Mouse (Mus musculus) cerebellum, adult 8-10 months (tissue): ENCODE measurements at regions not wholly inside any gene's neighbourhood (a gene's known extent, or its start where the extent isn't known, plus 50 kb on each side); places are given as distances from the start of the nearest gene placed in this dataset.

Source experiments
- DNase-seq: peaks from one replicate; pipeline ENCODE4 v3.0.0; 2022

DNA sequence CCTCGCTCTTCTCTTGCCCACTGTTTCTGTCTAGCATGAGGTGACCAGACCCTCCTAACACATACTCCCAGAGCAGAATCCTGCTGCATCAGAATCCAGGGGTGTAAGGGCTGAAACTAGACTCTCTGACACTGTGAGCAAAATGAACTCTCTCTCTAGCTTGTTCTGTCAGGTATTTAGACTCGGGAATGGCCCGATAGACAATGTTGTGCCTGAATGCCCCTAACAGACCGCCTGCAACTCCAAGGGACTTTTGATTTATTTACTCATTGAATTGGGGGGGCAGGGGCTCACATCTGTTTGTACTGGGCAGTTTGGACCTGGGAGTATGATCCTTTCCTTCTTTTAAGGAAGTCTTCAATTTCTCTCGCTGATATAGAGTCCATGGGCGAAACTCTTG is 469.3 kb upstream of the Trpc7 start:
- no peak for DNase-seq

DNA sequence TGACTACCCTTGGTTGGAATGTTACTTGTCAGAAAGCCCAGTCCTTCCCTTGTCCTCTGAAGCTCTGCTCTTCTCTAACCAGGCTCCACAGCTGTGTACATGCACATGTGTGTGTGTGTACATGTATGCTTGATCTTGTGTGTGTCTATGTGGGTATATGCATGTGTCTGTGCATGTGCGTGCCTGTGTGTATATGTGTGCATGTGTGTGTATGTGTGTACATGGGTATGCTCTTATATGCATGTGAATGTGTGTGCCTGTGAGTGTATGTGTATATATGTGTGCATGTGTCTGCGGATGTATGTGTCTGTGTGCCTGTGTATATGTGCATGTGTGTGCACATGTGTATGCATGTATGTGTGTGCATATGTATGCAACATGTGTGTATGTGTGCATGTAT is 468.6 kb upstream of the Trpc7 start:
- DNase-seq, result no peak

DNA sequence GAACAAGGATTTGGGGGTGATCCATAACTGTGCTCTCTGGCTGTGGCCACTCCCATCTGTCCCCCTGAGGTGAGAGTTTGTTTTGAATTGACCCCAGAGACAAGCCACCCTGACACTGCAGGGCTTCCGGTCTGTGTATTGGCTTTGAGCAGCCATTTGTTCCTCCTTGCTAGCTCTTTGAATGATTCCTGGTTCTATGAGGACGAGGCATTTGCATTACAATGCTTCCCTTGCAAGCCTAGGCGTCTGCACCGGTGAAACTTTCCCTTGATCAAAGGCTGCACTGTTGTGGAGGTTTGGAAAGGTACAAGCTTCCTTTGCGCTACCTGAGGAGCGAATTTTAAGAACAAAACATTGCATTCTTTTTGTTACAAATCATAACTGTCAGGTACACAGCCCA is 466.8 kb upstream of the Trpc7 start:
- no peak for DNase-seq

DNA sequence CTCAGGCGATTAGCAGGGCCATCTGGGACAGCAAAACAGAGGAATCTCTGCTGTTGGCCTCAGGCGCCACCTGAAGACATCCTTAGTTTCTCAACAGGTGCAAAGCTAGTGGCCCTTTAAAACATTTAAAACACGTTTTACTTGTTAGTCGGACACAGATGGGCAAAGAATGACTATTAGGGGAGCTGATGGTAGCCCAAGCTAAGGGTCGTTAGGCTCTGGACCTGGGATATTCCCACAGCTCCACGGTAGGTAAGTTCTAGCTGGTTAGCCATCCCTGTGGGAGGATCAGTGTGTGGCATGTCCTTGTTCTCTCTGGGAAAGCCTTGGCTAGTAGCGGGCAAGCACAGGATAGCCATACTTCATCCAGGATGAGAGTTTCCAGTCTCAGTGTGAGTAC is 465.5 kb upstream of the Trpc7 start:
- no peak for DNase-seq

DNA sequence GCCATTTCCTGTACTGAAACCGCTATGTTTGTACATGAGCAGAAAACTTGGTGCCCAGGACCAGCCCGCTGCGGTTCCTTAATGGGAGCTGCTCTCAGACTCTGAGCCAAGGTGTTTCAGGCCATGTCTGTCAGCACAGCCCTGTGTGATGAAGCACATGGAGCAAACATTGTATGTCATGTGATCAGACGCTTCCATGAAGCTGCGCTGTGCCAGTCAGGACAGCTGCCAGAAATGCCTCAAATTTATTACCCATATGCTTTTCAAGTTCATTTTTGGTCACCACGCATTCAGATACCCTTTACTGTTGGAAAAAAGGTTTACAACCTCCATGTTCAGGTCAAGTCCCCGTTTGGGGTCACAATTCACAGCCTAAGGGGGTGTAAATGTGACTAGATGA is 458.8 kb upstream of the Trpc7 start:
- no peak for DNase-seq

DNA sequence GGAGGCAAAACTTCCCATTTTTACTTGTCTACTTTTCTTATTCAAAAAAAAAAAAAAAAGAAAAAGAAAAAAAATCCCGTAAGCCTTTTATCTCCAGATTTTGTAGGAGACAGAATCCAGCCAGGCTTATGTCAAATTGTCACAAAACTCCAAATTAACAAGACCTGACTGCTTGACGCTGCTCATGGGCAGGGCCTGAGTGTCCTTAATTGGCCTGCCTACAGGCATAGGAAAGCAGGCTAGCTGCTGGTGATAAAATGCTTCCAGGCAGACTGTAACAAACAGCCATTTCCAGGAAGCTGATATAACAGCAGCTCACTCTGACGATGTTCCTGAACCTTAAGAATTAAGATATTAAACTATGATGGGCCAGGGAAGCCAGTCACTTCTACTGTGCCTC is 458.2 kb upstream of the Trpc7 start:
- no peak for DNase-seq

DNA sequence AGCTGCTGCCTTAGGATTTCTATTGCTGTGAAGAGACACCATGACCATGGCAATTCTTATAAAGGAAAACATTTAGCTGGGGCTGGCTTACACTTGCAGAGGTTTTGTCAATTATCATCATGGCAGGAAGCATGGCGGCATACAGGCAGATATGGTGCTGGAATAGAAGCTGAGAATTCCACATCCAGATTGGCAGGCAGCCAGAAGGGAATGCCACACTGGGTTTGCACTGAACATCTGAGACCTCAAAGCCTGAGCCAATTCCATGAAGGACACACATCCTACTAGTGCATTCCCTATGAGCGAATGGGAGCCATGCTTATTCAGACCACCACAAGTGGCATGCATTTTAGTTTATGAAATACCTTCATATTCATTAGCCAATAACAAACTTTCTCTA is 455.0 kb upstream of the Trpc7 start:
- no peak for DNase-seq

DNA sequence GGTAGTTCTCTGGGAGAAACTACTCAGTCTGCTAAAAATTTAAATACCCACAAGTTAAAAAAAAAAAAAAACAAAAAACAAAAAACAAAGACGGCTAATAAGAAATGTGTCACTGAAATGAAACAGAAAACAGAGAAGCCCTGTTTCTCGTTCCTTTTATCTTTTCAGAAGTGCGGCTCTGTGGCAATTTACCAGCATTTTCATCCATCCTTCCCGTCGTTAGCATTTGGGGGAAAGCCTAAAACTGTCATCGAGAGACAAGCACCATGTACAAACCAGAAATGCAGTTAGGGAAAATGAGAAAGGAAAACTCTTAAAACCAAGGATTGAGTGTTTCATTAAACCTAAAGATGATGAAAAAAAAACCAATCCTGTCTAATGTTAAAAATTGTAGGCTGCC is 442.9 kb upstream of the Trpc7 start:
- DNase-seq, result no peak

DNA sequence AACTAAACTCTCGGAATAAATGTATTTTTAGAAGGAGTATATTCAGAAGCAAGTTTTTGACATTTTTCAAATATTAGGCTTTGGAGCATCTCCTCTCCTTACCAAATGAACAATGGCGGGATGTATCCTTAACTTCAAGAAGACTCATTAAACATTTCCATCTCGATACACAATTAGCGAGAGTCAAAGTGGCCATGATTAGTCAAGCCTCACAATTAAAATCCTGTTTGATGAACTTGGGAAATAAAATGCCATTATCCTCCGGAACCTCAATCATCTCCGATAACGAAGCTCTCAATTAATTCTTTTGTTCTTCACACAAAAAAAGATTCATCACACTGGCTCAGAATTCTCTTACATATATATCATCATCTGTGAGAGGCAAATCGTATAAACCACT is 440.8 kb upstream of the Trpc7 start:
- no peak for DNase-seq

DNA sequence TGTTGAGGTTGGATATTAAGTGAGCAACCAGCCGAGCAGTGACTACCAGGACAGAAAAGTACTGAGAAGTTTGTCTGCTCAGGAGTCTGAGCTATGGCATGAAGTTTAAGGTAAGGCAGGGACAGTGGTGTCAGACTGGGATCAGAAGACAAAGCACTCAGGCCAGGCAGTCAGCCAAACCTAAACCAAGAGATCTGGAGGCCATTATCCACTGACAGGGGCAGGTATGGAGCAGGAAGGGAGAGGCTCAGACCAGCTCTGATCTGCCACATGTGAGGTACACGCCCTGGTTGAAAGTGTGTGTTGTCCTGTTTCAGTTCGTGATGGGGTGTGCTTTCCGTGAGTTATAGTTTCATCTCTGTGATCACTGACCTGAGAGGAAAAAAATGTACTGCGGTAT is 437.2 kb upstream of the Trpc7 start:
- DNase-seq, result no peak

DNA sequence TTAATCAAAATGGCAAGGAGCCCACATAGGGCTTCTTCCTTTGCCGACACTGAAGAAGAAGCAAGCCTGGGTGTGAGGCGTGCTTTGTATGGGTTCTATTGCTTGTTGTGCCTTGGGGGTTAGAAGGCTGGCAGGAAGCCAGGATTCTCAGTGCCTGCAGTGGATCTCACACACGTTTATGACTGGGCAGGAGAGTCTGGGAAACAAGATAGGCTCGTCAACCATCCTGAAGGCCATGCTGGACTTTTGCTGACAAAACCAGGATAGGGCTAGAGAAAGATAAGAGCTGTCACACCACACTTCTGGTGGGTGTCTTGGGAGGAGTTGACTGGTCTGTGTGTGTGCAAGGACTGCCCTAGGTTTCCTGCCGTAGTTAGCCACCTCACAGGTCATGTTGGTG is 436.1 kb upstream of the Trpc7 start:
- DNase-seq, result no peak

DNA sequence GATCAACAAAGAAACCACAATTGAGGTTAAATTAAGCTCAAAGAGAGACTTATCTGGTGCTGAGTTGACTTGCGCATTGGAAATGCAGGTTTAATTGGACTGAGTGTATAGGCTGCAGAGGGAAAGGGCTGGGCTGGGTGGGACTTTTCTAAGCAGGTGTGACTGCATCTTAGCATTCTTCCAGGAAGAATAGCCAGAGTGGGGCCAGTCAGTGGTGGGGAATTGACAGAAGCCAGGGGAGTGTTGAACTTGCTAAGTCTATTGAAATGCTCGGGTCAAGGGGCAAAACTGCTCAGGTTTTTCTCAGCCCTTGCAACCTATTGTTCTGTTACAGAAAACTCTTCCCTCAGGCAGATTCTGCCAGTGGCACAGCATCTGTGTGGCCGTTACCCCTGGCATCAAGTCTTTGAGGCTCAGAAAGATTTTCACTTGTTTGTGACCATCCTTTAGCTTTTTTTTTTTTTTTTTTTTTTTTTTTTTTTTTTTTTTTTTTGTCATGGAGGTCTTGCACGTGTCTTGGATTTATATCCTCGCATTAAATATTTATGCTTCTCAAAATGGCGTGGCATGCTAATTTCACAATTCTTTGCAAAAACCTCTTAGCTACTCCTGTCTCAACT is 429.6 kb upstream of the Trpc7 start:
- no peak for DNase-seq

DNA sequence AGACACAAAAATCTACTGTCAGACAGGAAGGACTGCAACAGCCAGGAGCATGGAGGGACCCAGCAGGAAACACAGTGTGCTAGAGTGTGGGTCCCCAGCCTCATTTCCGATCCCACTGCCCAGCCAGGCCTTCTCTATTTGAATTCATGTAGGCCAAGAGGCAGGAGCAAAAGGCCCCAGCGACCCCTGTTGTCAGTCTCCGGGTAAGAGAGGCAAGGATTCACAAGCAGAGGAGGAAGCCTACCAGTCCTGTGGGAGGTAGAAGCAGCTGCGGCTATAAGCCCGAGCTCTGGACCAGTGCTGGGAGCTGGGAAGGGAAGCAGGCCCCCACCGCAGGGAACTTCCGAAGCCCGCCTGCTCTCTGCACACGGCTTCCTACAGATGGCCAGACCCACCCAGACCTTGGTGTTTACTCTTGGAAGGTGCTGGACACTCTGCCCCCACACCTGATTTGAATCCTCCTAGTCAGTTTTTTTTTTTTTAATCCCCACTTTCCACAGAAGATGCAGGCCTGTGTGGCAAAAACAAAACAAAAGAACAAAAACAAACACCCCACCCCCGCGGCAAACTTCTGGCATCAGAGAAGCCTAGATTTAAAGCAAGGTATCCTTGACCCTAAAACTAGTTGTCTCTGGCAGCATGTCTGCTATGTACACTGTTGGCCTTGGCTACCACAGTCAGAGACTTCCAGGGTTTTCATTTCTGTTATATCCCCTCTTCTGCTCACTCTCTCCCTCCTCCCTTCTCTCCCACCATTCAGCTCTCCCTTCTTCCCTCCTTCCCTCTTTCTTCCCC is 420.6 kb upstream of the Trpc7 start:
- no peak for DNase-seq

DNA sequence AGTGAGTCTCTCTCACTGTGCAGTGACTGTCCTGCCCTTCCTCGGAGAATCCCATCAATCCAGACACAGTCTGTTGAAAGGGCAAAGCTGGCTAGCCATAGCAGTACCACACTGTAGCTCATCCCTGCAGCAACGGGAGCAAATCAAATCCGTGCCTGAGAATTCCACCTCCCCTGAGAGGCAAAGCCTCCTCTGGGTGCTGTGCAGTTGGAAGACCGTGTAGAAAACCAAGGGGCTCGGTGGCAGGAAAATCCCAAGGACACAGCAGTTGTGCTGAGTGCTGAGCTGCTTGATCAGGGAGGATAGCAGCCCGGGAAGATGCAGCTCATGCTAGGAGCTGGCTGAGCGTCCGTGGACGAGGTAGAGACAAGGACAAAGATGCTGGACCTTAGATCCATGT is 418.7 kb upstream of the Trpc7 start:
- no peak for DNase-seq

DNA sequence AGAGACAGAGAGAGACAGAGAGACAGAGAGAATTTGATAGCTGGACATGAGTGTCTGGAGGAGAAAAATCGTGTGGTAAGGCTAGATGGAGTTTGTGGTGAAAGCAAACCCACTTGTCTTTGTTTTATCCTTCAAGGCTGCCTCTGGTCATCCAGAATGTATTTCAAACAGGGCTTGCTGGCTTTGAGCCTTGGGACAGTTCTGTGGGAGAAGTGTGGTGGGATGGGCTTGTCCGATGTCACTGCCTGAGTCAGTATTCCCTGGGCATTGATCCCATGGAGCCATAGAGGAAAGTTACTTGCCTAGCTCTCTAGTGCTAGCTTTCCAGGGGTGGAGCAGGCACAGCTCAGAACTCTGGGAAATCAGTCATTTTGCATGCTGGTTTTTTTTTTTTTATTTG is 417.9 kb upstream of the Trpc7 start:
- DNase-seq, result no peak

DNA sequence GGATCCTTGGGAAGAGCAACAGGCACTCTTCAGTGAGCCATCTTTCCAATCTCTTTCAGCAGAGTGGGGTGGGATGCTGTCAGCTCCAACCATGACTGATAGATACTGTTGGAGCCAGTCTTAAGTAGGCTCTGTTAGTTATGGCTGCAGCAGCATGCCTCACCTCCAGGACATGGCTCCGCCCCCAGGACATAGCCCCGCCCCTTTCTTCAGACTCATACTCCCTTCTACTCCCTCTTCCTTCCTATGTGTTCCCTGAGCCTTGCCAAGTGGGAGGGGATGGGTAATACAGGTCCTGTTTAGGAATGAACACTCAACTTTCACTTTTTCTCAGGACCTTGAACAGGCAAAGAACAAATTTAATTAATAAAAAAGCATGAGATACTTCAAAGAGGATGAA is 415.4 kb upstream of the Trpc7 start:
- DNase-seq, result no peak

DNA sequence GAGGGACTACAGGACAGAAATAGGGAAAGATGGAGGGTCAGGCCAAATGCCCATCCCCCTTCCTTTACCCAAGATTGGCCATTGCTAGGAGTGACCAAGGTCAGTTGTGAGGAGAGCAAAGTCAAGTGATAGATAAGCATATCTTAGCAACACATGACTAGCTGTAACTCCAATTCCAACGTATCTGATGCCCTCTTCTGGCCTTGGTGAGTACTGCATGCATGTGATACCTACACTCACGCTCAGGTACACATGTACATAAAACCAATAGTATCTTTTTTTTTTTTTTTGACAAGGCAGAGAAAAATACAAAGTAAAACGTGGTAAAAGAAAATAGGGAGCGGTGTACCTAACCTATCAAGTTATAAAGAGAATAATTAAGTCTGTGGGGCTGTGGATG is 413.8 kb upstream of the Trpc7 start:
- no peak for DNase-seq

DNA sequence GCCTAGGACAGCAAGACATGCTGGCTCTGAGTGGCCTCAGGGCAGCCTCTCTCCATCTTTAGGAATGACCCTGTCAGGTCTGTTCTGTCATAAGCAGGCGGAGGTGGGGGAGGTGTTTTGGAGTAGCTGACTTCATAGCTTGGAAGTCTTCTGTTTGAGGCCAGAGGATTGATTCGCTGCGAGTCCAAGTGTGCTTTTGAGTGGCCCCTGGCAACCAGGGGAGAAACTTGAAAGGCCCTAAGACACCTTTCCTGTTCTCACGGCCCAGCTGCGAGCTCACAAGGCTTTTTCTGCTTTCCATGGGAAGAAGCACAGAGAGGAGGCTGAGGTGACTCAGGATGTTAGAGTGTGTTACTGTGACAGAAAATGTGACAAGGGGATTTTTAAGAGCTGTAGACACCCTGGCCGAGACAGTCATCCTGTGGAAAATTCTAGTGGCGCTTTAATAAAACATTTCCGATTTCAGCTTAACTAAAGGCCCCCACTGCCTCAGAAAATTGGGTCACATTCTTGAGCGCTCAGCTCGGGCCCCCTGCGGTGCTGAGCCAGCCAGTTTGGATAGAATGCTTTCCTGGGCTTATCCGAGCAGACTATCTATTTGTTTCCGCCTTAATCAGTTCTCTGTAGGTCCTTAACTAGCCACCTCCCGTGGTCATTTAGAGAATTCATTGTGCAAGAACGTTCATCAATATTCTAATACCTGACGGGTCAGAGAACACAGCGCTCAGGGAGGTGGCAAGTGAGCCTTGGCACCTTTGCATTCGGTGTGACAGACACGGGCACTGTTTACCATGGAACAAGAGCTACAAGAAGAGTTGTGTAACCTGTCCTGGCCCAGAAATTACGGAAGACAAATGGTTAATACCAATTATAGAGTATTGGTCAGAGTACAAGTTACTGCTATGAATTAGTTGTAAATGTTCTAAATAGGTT is 412.4 kb upstream of the Trpc7 start:
- DNase-seq, result no peak

DNA sequence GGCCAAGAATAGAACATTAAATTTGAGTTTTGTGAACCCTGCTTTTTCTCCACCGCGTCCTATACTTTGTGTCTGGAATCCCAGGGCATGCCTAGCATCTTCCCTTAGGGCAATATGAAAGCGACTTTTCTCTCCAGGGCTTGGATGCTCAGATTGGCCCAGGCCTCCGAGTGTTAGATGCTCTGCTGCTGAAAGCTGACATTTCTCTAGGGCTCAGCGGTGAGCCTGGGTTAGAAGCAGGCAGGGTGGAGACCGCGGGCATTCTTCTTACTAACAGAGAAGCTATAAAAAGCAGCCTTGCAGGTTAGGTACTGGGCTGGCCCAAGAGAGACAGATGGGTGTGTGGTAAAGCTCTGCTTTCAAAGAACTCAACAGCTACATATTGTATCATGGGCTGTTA is 409.8 kb upstream of the Trpc7 start:
- no peak for DNase-seq

DNA sequence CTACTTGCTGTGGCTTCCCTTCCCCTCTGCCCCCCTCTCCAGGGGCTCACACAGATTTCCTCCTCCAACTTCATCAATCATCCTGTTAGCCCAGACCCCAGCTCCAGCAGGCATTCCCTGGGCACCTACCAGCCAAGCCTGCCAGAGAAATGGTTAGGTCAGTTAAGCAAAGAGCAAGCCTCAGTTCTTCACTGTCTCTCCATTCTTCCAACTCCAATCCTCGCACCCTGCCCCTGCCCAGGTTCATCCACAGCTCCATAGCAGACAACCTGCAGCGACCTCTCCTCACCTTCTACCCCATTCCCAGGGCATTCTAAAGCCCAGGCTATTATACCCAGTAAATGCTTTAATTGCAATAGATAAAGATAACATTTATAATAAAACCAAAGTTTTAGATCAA is 408.0 kb upstream of the Trpc7 start:
- DNase-seq, result no peak

DNA sequence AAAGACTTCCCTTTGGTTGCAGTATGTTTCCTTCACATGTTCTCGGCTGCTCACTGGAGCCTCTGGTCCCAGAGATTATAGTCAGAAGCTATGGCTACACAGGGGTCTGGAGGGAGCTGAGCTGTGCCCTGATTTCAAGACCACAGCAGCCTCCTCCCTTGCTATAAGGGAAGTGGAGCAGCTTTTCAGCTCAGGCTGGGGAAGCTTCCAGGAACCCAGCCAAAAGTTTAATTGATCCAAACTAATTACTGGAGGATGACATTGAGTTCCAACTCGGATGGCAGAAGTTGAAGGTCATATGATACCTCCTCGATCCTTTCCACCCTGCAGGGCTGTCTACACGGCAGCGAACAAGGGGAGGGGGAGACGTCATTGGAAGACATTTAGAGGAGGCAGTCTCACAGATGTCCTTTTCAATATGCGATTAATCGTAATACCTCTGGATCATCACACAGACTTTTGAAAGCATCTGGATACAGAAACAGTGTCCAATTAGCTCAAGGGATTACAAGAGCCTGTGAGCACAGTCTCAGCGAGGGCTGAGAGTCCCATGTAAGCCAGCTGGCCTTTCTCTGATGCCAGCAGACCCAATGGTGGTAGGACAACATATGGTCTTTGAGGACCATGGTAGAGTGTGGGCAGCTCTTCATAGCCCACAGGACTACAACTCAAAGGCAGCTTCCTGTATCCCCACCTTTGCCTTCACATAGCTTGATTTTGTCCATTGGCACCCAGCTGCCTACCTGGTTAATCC is 396.1 kb upstream of the Trpc7 start:
- DNase-seq, result no peak

DNA sequence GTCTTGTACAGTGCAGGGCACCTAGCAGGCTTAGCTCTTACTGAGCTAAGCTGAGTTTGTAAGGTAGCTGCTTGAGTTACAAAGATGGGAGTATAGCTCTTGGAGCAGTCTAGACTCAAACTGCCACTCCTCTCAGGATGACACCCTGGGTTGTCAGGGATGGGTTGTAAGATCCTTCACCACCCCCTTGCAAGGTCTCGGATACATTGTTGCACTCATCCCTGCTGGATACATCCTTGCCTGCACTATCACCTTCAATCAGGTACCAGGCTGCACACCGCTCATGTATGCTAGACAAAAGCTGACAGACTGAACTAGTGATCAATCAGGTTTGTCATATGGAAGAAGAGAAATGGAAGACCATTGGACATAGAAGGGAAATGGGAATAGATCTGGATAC is 390.4 kb upstream of the Trpc7 start:
- no peak for DNase-seq

DNA sequence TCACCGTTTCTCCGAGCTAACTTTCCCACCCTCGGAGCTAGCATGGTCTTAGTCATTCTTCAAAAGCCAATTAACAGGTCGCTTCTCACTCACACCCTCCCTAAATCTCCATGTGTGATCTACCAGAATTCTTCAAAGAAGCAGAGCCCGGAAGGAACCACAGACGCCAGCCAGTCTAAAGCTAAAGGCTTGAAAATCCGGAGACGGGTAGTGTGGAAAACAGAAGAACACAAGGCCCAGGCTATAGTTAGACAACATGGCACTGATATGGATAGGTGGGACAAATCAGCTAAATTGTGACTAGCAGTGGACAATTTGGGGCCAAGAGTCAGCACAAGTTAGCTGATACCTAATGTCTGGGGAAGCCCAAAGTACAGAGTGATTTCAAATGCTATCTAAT is 387.0 kb upstream of the Trpc7 start:
- DNase-seq, result no peak
